Mouse (Mus musculus) kidney, postnatal 0 days (tissue): ENCODE data around the gene Tmem132c. TPM values are rescaled to one million over a fixed set of nuclear protein-coding genes. Genes with fewer than 3 reads are reported as not detected.
"Not testable (repeated sequence)": the region's sequence is repeated elsewhere in the genome, so short reads cannot be mapped to it uniquely, and the experiment has no call there.

Experiments
- ATAC-seq: fragments of 200-750 bp; cut with Nextera tagmentation; replicated peaks from 2 replicates; pipeline ENCODE4 v1.8.0; 2017; ENCODE audit warnings: low read depth, moderate number of reproducible peaks, moderate TSS enrichment, moderate library complexity; ENCODE audit not compliant: low FRiP score
- DNase-seq: peaks from one replicate; pipeline ENCODE4 v3.0.0-alpha.2; 2016; ENCODE audit warnings: low spot score
- H3K27ac ChIP-seq: fragments of 300-500 bp; sonication (generic); 2 replicates; pipeline ENCODE4 v1.5.1; 2014; ENCODE audit warnings: mild to moderate bottlenecking
- H3K27me3 ChIP-seq: fragments of 300-500 bp; sonication (generic); 2 replicates; pipeline ENCODE4 v1.6.1; 2014; ENCODE audit warnings: low read length, mixed read lengths; ENCODE audit not compliant: insufficient read depth
- H3K36me3 ChIP-seq: fragments of 300-500 bp; sonication (generic); 2 replicates; pipeline ENCODE4 v1.6.1; 2014; ENCODE audit warnings: low read length, mixed read lengths; ENCODE audit not compliant: insufficient read depth
- H3K4me1 ChIP-seq: fragments of 300-500 bp; sonication (generic); replicated peaks from 2 replicates; pipeline ENCODE4 v1.6.1; 2014; ENCODE audit warnings: antibody characterized with exemption, low read length, mixed read lengths; ENCODE audit not compliant: insufficient read depth
- H3K4me2 ChIP-seq: fragments of 300-500 bp; sonication (generic); 2 replicates; pipeline ENCODE4 v1.6.1; 2014; ENCODE audit warnings: mild to moderate bottlenecking, low read length, moderate library complexity, mixed read lengths
- H3K4me3 ChIP-seq: fragments of 300-500 bp; sonication (generic); replicated peaks from 2 replicates; pipeline ENCODE4 v1.5.1; 2014; ENCODE audit warnings: low read depth, low read length
- H3K9ac ChIP-seq: fragments of 300-500 bp; sonication (generic); 2 replicates; pipeline ENCODE4 v1.6.1; 2014; ENCODE audit warnings: low read depth, low read length
- H3K9me3 ChIP-seq: fragments of 300-500 bp; sonication (generic); replicated peaks from 2 replicates; pipeline ENCODE4 v1.6.1; 2016; ENCODE audit warnings: low read length, inconsistent platforms, mixed read lengths
- CTCF ChIP-seq: IDR thresholded peaks from 2 replicates; pipeline ENCODE4 v1.5.1; 2016; ENCODE audit warnings: antibody characterized with exemption, low read depth, mild to moderate bottlenecking, moderate library complexity
- WGBS: fragments of 180-500 bp; shearing (Covaris S2); extraction: QIAGEN DNeasy Blood & Tissue Kit; methylation state at CpG from one replicate; pipeline ENCODE4 v1.1.7; 2014; 5-methylcytosine and 5-hydroxymethylcytosine counted together
- polyA plus RNA-seq: library from polyadenylated mRNA; unstranded; fragments of >200 nt; fragmentation: Nextera tagmentation; extraction: Ambion mirVana; gene quantifications from 2 replicates; pipeline ENCODE4 v1.2.1, GENCODE M21; 2015

Tmem132c gene
- polyA plus RNA-seq, 1 experiment from 2014 or later: 0.75 TPM

DNA sequence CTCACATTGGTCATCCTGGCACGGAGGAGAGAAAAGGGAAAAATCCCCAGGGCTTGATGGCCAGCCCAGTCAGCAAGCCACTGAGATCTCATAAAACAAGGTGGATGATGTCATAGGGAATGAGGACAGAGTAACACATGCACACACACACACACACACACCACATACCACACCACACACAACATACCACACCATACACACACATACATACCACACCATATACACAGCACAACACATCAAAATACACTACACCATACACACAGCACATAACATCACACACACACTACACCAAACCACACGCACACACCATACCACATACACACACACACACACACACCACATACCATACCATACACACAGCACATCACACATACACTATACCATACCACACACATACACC lies 104.8 kb downstream of the Tmem132c start:
- Histone ChIP-seq H3K36me3 (no peaks in the 10 kb centered on the region), H3K27ac (no peak overlapping the region), H3K9ac (no peak overlapping the region), H3K9me3 (no peaks in the 10 kb centered on the region), H3K4me3 (no peak overlapping the region), H3K4me1 (no peaks in the 10 kb centered on the region), H3K4me2 (no peak overlapping the region), H3K27me3 (no peaks in the 10 kb centered on the region)
- no peak for TF ChIP-seq CTCF
- WGBS: 77% methylated on average over 2 of the region's 2 CpGs
- no peak for DNase-seq
- ATAC-seq: no peak

DNA sequence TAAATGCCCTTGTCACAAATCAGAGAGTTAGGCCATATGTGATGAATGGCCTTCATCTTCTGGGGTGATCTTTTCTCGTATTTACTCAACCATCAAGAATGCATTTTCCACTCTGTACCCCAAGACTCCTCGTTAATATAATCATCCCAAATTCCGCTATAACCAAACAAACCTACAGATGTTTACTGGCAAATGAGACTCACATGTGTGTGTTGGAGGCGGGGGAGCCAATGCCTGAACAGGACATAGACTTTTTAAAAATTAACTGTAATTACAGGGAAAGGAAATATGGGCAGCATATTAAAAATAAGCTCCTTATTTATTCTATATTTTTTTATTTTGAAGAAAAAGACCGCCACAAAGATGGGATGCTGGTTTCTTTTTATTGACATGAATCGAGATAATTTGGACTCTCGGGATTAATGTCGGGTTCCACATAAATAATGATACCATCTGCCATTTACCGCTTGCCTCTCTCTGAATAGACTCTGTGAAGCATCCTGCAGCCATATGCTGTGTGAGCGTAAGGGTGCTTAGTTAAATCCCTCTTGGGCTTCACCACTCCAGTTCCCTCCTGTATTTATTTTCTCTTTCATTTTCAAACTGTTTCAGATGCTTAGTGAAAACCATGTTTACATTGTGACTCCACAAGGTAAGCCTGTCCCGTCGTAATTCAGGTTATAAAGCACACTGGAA lies 105.6 kb downstream of the Tmem132c start:
- 66% methylated on average over 12 of the region's 12 CpGs for WGBS
- Histone ChIP-seq H3K4me1 (no peaks in the 10 kb centered on the region), H3K4me3 (no peak overlapping the region), H3K36me3 (no peaks in the 10 kb centered on the region), H3K9ac (no peak overlapping the region), H3K27me3 (no peaks in the 10 kb centered on the region), H3K27ac (no peak overlapping the region), H3K4me2 (no peak overlapping the region), H3K9me3 (no peaks in the 10 kb centered on the region)
- ATAC-seq (no peak), DNase-seq (no peak)
- TF ChIP-seq CTCF: no peak

DNA sequence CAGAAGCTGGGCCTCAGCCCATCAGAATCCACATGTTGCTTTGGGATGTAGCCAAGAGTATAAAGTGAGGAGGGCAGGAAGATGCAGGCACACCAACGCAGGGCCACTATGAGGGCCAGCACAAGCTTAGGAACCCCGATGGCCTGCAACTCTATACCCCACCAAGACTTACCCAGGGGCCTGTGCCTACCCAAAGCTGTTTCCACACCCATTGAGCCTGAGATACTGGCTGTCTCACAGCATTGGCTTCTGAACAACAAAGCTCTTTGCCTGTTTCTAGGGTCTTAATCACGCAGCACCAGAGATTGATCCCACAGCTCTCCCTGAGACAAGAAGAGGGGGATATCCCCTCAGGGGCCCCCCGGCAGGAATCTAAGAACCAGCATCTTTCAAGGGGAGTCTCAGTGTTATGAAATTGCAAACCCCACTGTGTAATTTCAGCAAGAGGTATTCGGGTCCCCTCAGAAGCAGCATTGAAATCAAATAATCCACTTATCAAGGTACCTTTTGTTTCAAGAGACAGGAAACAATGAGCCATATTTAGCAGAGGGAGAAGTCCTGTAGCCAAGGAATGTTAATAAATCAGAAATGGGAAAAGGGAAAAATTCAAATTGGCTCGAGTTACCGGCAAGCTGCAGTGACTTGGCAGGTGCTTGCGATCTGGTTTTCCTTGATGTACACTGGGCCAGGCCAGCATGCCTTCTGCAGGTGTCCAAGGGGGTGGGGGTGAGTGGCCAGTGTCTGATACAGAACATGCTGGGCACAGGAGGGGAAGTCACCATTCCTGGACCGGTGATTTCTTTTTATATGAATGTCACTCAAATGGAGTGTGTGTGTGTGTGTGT lies 107.8 kb downstream of the Tmem132c start:
- no peak for TF ChIP-seq CTCF
- no peaks in the 10 kb centered on the region for H3K9me3 ChIP-seq
- H3K27me3 ChIP-seq: no peaks in the 10 kb centered on the region
- H3K27ac ChIP-seq: no peak overlapping the region
- no peaks in the 10 kb centered on the region for H3K36me3 ChIP-seq
- DNase-seq (no peak), ATAC-seq (no peak)
- H3K4me2 ChIP-seq: no peak overlapping the region
- H3K4me1 ChIP-seq: no peaks in the 10 kb centered on the region
- no peak overlapping the region for H3K9ac ChIP-seq
- WGBS: 45% methylated on average over 9 of the region's 9 CpGs
- H3K4me3 ChIP-seq: no peak overlapping the region

- ATAC-seq (no peak), DNase-seq (no peak)
- Histone ChIP-seq H3K36me3 (no peaks in the 10 kb centered on the region), H3K9me3 (no peaks in the 10 kb centered on the region), H3K27ac (no peak overlapping the region), H3K4me1 (no peaks in the 10 kb centered on the region), H3K9ac (no peak overlapping the region), H3K27me3 (no peaks in the 10 kb centered on the region), H3K4me3 (no peak overlapping the region), H3K4me2 (no peak overlapping the region)
- 79% methylated on average over 2 of the region's 2 CpGs for WGBS
- TF ChIP-seq CTCF: peak; percentile 43
Observed at GRCm38 (mm10) chr5:127353002-127353401, 111.4 kb downstream of the Tmem132c start.

DNA sequence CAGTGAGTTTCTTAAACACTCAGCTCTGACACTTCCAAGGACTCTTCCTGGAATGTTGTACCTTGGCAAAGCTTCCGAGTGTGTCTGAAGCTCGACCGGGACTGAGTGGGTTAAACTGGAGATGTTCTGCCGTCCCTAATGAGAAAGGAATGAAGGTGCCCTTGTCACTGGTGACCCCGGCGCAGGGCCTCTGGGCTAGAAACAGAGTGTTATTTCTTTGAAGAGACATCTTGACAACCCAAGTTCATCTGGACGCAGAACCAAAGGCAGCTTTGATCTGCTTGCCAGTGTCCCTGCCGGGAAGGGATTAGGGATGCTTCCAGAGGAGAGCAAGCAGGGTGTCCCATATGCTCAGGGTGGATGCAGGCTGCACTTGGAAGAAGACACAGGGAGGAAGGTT lies 114.2 kb downstream of the Tmem132c start:
- Histone ChIP-seq H3K27ac (no peak overlapping the region), H3K27me3 (no peaks in the 10 kb centered on the region), H3K9me3 (no peaks in the 10 kb centered on the region), H3K9ac (no peak overlapping the region), H3K4me2 (no peak overlapping the region), H3K4me3 (no peak overlapping the region), H3K36me3 (no peaks in the 10 kb centered on the region), H3K4me1 (no peaks in the 10 kb centered on the region)
- ATAC-seq (no peak), DNase-seq (no peak)
- WGBS: 24% methylated on average over 8 of the region's 8 CpGs
- TF ChIP-seq CTCF: no peak

GRCm38 (mm10) chr5:127357878-127358277 lies 116.3 kb downstream of the Tmem132c start:
- TF ChIP-seq CTCF: peak; percentile 15; the same call in 1 of the 2 replicates
- not testable (repeated sequence) for H3K27me3 ChIP-seq

More at GRCm38 (mm10) chr5:127357878-127358277, 116.3 kb downstream of the Tmem132c start:
- DNase-seq, H3K4me3 ChIP-seq, H3K27ac ChIP-seq, H3K9me3 ChIP-seq, H3K9ac ChIP-seq, H3K4me2 ChIP-seq, H3K36me3 ChIP-seq, ATAC-seq, H3K4me1 ChIP-seq: not testable (repeated sequence)
- WGBS: 94% methylated on average over 4 of the region's 4 CpGs
